Mouse (Mus musculus): Measurements from ENCODE around the gene Idh2.
"Not testable (repeated sequence)": the region's sequence is repeated elsewhere in the genome, so short reads cannot be mapped to it uniquely, and the experiment has no call there.

Gene Idh2

DNA sequence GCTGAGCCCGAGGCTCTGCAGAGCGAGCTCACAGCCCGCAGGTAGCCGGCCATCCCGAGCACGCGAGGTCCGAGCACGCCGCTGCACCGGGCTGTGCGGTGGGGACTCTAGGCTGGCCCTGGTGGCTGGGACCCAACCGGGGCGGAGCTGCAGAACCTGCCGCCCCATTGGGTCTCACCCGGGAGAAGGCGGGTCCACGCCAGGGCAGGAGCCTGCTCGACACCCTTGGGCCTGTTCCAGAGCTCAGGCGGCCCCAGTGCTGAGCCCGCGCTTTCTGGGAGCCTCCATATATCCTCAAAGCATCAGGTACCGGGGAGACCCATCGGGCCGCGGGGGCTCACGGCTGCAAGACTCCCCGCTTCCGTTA is at the start of gene Idh2:
Gene Idh2, minus strand, starts transcription at position 169 of the 367 bp plus-strand sequence.
- DNase-seq = peak; percentile 95 to 96

DNA sequence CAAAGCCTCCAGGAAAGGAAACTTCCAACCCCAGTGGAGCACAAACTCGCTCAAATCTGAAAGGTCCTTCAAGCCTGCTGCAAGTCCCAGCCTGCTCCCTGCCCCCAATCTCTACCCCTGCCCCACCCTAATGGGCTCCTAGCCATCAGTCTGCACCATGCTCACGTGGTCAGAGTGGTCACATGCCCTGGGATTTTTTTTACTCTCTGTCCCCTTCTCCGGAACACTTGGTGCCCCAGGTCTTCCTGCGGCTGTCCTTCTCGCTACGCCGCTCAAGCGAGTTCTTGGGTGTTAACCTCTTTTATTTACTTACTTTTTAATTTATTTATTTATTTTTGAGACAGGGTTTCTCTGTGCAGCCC is 45.7 kb upstream of the Idh2 start:
- peak; percentile 93 to 96 for DNase-seq

DNA sequence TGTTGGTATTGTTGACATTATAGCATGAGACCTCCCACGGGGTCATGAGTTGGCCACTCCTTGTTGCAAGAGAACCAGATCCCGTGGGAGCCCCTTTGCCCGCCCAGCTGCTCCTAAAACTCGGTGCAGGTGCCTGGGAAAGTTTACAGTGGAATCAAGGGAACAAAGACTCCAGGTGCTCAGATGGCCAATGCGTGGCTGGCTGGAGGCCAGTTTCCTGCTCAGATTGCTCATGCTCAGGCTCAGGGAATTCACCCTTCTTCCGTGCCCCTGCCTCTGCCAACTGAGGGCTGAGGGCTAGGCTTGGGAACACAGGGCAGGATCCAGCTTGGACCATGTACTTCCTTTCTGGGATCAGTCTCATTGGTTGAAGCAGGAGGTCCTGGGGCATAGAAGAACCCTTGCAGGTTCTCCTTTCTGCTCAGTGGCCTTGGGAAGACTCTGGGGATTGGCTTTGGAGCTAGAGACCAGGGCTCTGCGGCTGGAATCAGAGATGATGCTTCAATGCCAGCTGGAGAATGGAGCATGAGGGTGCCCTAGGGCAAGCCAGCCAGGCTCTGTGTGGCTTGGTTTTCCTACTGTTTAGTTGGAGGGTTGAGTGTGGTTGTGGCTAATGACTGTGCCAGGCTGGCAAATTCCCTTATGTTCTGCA is 45.2 kb upstream of the Idh2 start:
- peak; percentile 76 to 78 for DNase-seq

DNA sequence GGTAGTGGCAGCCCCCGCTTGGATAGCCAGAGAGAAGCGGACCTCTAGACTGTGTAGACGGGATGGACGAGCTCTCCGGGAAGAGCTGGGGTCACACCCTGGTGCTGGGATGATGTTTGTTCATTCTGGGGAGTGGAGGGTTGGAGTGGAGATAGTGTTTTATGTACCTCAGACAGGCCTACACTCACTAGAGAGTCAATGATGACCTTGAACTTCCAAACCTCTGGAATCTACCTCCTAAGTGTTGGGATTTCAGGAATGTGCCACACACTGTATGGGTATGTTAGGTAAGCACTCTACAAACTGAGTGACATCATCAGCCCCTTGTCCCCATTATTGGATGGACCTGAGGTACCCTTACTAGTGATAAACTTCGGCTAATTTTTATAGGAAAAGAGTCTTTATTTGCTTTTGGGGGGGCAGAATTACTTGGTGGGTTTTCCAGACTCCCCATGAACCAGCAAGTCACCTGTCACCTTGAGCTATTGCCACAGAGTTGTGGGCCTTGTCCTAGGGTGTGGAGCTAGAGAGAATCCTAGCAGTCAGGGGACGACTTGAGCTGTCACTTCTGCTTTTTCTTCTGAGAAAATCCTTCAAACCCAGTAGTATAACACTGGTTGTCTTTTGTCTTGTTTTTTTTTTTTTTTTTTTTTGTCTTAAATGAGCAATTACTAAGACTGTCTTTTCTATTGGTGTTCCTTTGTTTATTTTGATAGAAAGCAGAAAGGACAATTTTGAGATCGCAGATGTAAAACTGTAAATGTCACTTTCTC is 43.5 kb upstream of the Idh2 start:
- DNase-seq = no peak

DNA sequence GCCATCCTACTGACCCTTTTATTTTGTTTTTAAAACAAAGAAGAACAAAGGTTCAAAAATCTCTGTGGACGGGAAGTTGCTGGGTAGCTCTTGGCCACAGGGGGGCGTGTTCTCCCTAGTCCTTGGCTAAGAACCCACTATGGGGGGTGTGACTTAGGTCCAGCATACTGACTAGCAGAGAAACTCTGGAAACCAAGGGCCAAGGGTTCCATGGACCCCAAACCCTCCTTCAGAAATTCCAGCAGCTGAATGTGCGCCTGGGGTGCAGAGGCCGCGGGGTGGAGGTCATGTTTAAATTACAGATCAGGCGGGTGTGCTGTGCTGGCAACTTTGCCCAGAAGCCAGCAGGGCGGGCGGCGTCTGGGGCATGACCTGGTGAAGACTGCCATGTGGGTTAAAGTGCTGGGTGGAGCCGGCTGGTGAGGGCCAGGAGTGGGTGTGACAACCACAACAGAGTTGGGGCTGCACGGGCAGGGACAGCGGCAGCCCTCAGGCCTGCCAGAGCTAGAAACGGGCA is 41.6 kb upstream of the Idh2 start:
- DNase-seq = peak; percentile 74 to 80

DNA sequence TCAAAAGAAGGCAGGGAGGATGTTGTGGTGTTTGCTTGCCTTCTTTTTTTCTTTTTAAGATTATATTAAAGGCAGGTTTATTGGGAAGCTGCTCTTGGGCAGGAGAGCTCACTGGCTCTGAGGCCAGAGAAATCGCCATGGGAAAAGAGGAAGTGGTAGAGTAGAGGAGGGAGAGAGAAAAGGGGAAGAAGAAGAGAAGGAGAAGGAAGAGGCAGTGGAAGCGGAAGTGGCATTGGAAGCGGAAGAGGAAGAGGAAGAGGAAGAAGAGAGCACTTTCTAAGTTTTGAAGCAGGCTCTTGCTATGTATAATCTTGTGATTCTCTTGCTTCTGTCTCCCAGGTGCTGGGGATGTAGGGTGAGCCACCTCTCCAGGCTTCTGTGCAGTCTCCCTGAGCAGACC is 39.5 kb upstream of the Idh2 start:
- DNase-seq = no peak

DNA sequence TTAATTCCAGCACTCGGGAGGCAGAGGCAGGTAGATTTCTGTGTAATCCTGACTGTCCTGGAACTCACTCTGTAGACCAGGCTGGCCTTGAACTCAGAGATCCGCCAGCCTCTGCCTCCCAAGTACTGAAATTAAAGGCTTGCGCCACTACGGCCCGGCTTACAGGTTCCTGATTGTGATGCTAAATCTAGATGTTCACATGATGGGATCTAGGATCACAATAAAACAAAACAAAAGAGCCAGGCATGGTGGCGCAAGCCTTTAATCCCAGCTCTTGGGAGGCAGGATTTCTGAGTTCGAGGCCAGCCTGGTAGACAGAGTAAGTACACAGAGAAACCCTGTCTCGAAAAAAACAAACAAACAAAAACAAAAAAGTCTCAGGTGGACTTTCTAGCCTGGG is 37.6 kb upstream of the Idh2 start:
- no peak for DNase-seq

DNA sequence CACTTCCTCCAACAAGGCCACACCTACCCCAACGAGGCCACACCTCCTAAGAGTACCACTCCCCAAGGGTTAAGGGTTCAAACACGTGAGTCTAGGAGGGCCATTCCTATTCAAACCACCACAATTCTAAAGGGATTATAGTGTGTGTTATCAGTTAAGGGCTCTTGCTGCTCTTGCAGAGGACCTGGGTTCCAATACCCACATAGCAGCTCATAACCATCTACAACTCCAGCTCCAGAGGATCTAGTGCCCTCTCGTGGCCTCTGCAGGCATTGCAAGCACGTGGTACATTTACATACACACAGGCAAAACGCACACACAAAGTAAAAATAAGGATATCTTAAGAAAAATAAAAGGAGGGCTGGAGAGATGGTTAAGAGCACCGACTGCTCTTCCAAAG is 37.0 kb upstream of the Idh2 start:
- no peak for DNase-seq

DNA sequence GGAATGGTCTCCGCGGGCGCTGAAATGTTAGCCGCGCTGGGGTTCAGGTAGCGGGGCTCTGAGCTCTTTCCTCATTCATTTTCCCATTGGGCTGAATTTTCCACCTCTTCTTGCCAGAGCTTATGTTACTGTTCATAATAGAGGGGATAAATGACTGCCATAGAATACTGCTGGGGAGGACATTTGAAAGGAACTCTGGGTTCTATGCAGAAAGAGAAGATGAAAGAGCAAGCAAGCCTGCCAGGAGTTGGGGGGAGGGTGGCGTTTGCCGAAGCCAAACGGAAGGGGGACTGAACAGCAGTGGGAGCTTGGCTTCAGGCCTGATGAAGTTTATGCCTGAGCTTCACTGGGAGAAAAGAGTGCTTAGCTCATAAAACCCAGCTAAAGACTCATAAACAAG is 34.2 kb upstream of the Idh2 start:
- no peak for DNase-seq

DNA sequence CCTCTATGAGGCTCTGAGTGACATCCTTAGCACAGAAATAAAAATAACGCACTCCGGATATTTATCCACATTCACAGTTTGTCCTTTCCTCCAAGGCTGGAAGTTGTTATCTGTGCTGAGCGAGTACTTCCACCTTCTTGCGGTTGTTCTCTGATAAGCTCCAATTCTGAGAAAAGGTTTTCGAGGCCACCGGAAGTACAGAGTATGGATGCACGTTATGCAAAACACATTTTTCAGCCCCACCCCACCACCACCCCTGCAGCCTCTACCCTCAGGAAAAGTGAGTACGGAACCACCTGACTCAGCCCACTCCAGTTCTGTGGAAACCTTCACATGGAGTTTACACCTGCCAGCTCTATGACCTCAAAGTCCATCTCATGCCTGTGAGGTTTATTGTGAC is 30.9 kb upstream of the Idh2 start:
- DNase-seq = no peak

DNA sequence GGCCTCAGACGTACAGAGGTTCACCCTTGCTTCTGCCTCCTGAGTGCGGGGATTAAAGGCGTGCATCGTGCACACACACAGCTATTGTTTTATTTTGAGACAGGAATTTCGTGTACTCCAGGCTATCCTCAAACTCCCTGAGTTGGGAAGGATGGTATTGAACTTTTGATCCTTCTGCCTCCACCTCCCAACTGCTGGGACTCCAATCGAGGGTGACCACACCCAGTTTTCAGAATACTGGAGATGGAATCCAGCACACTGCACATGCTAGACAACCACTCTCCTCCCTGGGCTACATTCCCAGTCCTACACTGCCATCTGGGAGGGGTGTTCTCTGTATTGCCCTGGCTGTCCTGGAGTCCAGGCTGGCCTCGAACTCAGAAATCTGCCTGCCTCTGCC is 29.5 kb upstream of the Idh2 start:
- no peak for DNase-seq

DNA sequence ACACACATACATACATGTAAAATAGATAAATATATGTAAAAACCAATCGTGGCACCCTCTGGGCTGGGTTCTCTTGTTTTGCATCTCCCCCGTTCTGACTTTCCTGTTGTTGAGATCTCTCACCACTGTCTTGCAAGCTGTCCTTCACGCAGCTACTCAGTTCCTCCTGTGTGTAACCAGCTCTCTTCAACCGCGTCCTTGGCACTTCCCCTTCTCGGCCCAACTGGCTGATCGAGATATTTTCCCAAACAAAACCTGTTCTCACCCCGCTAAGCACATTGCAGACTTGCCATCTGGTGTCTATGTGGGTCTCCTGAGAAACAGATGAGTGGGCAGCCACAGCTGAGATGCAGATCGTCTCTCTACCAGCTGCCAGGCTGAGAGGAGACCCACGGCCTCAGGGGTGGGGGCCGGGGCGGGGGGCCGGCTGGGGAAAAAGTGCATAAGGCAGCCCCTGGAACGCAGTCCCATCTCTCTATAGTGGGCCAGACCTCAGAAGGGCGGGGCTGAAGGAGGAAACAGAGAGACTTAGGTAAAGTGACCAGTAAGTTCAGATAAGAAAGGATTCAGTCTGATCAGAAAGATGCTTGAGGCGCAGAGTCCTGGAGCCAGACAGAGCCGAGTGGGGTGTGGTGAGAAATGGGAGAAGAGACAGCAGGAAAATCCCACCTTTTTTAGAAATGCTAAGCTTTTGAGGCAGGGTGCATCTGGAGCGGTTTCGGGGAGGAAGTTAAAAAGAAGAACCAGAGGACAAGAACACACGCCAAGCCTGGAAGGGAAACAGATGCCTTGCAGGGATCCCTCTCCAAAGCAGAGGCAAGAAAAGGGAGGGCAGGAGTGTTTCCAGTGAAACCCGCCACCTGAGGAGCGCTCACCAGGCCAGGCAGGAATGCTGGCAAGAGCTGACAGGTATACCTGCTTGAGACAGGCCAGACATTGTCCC is 28.4 kb upstream of the Idh2 start:
- no peak for DNase-seq

DNA sequence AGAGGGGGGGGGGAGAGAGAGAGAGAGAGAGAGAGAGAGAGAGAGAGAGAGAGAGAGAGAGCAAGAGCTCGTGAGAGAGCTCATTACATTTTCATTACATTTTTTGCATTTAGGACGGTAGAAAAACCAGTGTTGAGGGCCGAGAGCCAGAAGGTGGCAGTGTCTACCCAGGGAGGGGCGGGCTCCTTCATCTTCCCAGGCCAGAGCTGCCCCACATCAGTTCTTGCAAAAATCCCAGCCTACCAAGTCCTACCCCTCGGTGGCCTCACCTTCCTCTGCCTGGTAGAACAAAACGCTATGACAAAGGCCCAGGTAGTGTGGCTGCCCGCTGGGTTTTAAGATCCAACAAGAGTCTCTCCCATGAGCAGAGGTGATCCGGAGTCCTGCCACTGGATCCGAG is 25.6 kb upstream of the Idh2 start:
- peak; percentile 61 to 80 for DNase-seq

DNA sequence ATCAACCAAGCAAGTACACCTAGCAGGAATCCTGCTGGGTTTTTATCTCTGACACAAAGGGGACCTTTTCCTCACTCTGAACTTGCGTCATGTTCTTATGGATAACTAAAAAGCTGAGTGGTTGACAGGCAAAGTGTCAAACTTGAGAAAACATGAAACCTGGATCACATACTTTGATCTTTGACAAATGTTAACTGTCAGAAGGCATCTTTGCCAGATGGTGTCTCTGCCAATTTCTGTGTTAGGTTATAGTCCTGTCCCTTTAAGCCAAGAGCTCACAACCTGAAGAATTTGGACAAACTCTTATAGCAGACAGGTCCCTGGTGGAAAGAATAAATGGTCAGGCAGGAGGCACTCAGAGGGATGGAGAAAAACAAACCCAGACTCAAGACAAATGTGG is 23.2 kb upstream of the Idh2 start:
- no peak for DNase-seq

DNA sequence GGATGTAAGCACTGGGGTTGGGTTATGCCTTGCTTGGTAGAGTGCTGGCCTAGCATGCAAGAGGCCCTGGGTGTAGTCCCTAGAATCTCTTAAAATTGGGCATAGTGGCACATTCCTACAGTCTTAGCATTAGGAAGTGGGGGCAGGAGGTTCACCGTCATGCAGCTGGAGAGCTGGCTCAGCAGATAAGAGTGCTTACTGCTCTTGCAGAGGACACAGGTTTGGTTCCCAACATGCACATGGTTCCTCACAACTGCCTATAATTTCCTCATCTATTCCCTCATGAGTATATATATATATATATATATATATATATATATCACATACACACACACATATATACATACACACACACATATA is 20.0 kb upstream of the Idh2 start:
- no peak for DNase-seq

DNA sequence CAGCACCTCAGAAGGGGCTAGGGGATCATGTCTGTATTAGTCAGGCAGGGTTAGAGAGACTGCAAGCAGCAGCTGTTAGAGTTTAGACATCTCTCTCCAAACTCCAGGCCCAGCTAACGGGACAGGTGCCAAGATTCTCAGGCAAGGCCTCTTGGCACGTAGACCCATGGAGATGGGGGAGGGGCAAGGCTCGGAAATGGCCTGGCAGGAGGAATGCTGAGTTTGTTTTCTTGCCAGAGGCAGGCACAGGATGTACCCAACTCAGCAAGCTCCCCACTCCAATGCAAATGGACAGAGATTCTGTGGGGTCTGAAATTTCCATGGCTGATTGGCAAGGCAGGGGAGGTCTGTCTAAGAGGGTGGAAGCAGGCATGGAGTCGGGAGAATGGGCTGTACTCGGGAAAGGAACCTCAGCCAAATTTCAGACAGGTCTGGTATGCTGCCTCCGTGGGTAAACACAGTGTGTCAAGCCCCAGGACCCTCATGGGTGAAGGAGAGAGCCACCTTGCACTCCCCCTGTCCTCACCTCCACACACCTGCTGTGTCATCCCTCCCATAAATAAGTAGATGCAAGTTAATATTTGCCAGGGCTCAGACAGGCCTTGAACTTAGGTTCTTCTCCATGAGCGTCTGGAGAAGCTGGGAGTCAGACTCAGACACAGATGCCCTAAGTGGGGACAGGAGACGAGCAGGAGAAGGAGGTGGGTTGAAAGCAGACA is 19.4 kb upstream of the Idh2 start:
- peak; percentile 95 to 96 for DNase-seq

DNA sequence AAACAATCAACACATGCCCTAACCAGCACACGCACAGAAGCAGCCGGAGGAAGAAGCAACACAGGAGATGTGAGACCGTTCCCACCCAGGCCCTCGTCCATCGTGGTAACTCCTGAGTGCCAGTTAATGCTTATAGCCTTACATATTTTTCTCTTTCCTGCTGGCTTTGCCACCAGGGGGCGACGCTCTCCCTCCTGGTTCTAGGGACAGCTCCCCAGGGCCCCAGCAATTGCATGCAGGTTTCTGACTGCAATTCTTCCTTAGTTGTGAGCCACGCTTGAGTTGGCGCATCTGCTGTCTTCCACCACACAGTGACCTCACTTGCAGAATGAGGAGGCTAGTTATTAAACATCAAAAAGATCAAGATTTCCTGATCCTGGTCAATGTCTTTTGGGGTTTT is 17.3 kb upstream of the Idh2 start:
- peak in 1 of 2 experiments; percentile 70 for DNase-seq

DNA sequence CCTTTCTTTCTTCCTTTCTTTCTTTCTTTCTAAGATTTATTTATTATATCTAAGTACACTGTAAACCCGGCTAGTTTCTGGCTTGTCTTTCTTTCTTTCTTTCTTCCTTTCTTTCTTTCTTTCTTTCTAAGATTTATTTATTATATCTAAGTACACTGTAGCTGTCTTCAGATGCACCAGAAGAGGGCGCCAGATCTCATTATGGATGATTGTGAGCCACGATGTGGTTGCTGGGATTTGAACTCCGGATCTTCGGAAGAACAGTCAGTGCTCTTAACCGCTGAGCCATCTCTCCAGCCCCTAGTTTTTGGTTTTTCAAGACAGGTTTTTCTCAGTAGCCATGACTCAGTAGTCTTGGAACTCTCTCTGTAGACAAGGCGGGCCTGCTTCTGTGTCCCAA is 16.1 kb upstream of the Idh2 start:
- not testable (repeated sequence) for DNase-seq

DNA sequence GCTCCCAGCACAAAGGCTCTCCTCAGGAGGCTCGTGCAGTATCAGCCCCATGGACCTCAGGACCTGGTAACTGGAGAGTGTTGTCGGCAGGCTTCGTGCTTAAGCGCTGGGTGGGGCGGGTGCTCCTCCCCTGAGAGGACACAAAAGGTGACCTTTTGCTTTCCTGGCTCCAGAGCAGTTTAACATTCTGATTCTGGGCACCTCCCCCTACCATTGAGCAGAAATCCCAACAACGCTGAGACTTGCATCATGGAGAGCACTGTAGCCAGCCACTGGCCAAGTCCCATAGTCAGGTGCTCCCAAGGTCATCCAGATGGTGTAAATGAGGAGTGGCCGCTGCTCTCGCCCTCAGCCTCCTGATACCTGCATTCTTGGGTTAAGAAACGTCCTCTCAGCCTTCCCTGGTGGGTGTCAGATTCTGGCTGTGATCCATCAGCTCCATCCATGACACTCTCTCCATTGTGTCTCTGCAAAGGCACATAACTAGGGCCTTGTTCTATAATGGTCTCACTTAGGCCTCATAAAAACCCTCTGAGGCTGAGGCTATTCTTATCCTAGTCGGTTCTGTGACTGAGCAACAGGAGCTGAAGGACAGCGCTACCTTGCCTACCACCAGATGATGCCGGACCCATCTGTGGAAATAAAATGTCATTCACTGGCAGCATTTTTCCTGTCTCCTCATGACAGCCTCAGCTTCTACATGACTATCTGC is 15.3 kb upstream of the Idh2 start:
- peak; percentile 37 to 66 for DNase-seq

DNA sequence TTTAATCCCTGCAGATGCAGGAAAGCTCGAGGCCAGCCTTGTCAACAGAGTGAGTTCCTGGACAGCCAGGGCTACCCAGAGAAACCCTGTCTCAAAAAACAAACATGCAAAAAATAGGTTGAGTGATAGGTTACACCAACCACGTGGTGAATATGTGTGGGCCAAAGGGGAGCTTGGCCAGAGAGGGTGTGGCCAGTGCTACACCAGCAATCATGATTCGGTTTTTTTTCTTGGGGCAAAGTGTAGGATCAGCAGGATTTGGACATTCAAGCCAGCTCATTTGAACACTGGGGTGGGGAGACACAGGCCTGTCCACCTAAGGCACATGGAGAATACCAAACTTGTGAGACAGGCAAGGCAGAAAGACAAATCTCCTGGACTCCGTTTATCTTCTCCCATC is 14.1 kb upstream of the Idh2 start:
- peak; percentile 44 to 61 for DNase-seq

DNA sequence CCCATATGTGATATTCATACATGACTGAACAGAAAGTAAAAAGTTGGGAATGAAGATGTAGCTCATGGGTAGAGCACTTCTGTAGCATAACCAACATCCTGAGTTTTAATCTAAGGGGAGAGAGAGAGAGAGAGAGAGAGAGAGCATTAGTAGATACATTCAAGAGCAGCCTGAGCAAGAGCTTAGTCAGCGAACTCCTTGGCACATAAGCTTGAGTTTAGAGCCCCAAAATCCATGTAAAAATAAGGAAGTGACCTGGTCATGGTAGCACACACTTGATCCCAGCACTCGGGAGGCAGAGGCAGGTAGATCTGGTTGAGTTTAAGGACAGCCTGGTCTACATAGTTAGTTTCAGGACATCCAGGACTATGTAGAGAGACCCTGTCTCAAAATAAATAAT is 8.5 kb upstream of the Idh2 start:
- no peak for DNase-seq

DNA sequence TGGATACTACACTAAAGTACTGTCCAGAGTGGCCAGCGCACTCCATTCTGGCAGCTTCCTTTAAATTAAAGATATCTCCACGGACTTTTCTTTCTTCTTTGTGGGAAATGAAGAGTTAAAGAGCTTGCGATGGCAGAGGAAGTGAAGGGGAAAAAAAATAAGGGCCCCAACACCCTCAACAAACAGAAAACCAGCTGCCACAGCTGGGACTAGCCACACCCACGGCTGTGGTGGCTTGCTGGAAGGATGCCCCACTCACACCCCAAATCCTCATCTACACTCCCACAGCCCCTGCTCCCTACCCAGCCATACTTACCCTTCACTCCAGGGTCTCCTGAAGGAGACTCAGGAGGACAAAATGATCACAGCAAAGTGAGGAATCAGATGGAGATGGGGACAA is 7.9 kb upstream of the Idh2 start:
- DNase-seq = no peak
